Mouse (Mus musculus) megakaryocyte, embryonic 14.5 days (primary cell): Measurements from ENCODE around the gene Ptbp2. TPM values are rescaled to one million over a fixed set of nuclear protein-coding genes. Genes with fewer than 3 reads are reported as not detected.

ENCODE experiments used
- H3K27me3 ChIP-seq: replicated peaks from 2 replicates; pipeline ENCODE3; 2012; ENCODE audit warnings: inconsistent platforms
- H3K36me3 ChIP-seq: replicated peaks from 2 replicates; pipeline ENCODE3; 2012; ENCODE audit warnings: low read length, inconsistent platforms, mixed read lengths
- H3K4me1 ChIP-seq: 2 replicates; pipeline ENCODE4 v1.6.1; 2012; ENCODE audit warnings: inconsistent platforms
- H3K4me3 ChIP-seq: replicated peaks from 2 replicates; pipeline ENCODE3; 2012; ENCODE audit warnings: moderate library complexity, mild to moderate bottlenecking, inconsistent platforms
- H3K9me3 ChIP-seq: 2 replicates; pipeline ENCODE4 v1.6.1; 2012; ENCODE audit warnings: inconsistent platforms
- FLI1 ChIP-seq: IDR thresholded peaks from 2 replicates; pipeline ENCODE4 v1.6.1; 2012; ENCODE audit warnings: low read length, inconsistent platforms, mixed read lengths
- GATA1 ChIP-seq: IDR thresholded peaks from 3 replicates; pipeline ENCODE4 v1.6.1; 2012; ENCODE audit warnings: mixed read lengths, low read length, inconsistent platforms, borderline replicate concordance
- polyA plus RNA-seq: library from polyadenylated mRNA; stranded (reverse); fragments of >175 nt; gene quantifications from 2 replicates; pipeline ENCODE4 v1.2.3, GENCODE M21; 2012; ENCODE audit warnings: low replicate concordance; ENCODE audit not compliant: insufficient read depth

Gene Ptbp2
- polyA plus RNA-seq, 1 experiment = 0.35 TPM

GRCm38 (mm10) chr3:119711503-119711902, 72.8 kb downstream of the Ptbp2 start:
- TF ChIP-seq GATA1 = no peak
- no peak for TF ChIP-seq FLI1
- peaks cover 8% of the 10 kb centered on the region for H3K36me3 ChIP-seq
- 0 out of 2 replicates have a peak, but pooled peaks cover 3% of the 10 kb centered on the region for H3K9me3 ChIP-seq
- no peaks in the 10 kb centered on the region for H3K27me3 ChIP-seq
- H3K4me1 ChIP-seq = 0 out of 2 replicates have a peak, but pooled peaks cover 4% of the 10 kb centered on the region
- no peak overlapping the region for H3K4me3 ChIP-seq

- TF ChIP-seq FLI1 (no peak), GATA1 (no peak)
- H3K27me3 ChIP-seq = no peaks in the 10 kb centered on the region
- H3K9me3 ChIP-seq = peaks cover 10% of the 10 kb centered on the region; the same call in 1 of the 2 replicates
- H3K36me3 ChIP-seq = no peaks in the 10 kb centered on the region
- no peak overlapping the region for H3K4me3 ChIP-seq
- H3K4me1 ChIP-seq = peaks cover 8% of the 10 kb centered on the region; the same call in 1 of the 2 replicates
Measured at GRCm38 (mm10) chr3:119701467-119701866, 82.8 kb downstream of the Ptbp2 start.

GRCm38 (mm10) chr3:119684741-119685140, 99.5 kb downstream of the Ptbp2 start:
- 0 out of 2 replicates have a peak, but pooled peaks cover 4% of the 10 kb centered on the region for H3K9me3 ChIP-seq
- TF ChIP-seq GATA1 (no peak), FLI1 (no peak)
- H3K27me3 ChIP-seq = no peaks in the 10 kb centered on the region
- no peaks in the 10 kb centered on the region; the same call in 1 of the 2 replicates for H3K4me1 ChIP-seq
- no peak overlapping the region for H3K4me3 ChIP-seq
- H3K36me3 ChIP-seq = no peaks in the 10 kb centered on the region
